Mouse (Mus musculus) colon, adult 2 months (tissue): ENCODE results near the gene Fam84a. TPM values are rescaled to one million over a fixed set of nuclear protein-coding genes. Genes with fewer than 3 reads are reported as not detected.

Experiments used
- polyA plus RNA-seq: library from polyadenylated mRNA; depleted of rRNA; stranded (reverse); fragments of >200 nt; gene quantifications from 2 replicates; pipeline ENCODE4 v1.2.3, GENCODE M21; 2012; rRNA removed

The Fam84a gene
- 1.5 and 1.9 TPM in 2 replicates for polyA plus RNA-seq

DNA sequence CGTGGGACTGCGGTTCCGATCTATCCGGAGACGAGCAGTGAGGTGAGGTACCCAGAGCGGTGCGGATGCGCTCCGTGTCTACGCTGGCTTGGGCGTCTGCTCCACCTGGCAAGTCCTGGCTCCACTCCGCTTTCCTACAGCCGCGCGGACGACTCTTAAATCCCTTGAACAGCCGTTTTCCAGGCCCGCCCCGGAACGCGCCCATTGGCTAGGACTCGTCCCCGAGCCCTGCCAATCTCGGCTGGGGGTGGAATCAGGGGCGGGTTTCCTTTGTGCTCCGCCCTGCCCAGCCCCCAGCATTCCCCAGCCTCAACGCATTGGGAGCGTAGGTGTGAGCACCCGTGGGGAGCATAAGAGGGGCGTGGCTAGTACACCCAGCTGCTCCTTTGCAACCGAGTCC lies at the start of gene Fam84a:
Gene Fam84a (minus strand): TSS at position 134 of the 400 bp plus-strand sequence.

